Mouse (Mus musculus) retina, adult 2 months (tissue): ENCODE results near the gene C1qtnf6.

ENCODE experiments used
- DNase-seq: peaks from one replicate; pipeline ENCODE4 v3.0.0-alpha.2; 2012; ENCODE audit warnings: low read depth, low spot score

Gene C1qtnf6

GRCm38 (mm10) chr15:78515759-78516158 lies 15.5 kb downstream of the C1qtnf6 start:
- DNase-seq: no peak

- peak; percentile 49 for DNase-seq
Measured at GRCm38 (mm10) chr15:78514393-78515146, 16.6 kb downstream of the C1qtnf6 start.

GRCm38 (mm10) chr15:78513019-78513418 lies 18.2 kb downstream of the C1qtnf6 start:
- no peak for DNase-seq

- DNase-seq: no peak
Measured at GRCm38 (mm10) chr15:78511951-78512350, 19.3 kb downstream of the C1qtnf6 start.

GRCm38 (mm10) chr15:78510736-78511135 lies 20.5 kb downstream of the C1qtnf6 start:
- no peak for DNase-seq

- no peak for DNase-seq
Measured at GRCm38 (mm10) chr15:78510121-78510576, 21.1 kb downstream of the C1qtnf6 start.

GRCm38 (mm10) chr15:78509297-78509899 lies 21.8 kb downstream of the C1qtnf6 start:
- DNase-seq: no peak

GRCm38 (mm10) chr15:78508443-78508842 lies 22.8 kb downstream of the C1qtnf6 start:
- no peak for DNase-seq

GRCm38 (mm10) chr15:78505541-78505940 lies 25.7 kb downstream of the C1qtnf6 start:
- no peak for DNase-seq

GRCm38 (mm10) chr15:78504816-78505215 lies 26.4 kb downstream of the C1qtnf6 start:
- DNase-seq: no peak

- no peak for DNase-seq
Measured at GRCm38 (mm10) chr15:78504013-78504412, 27.2 kb downstream of the C1qtnf6 start.

GRCm38 (mm10) chr15:78502437-78503132 lies 28.6 kb downstream of the C1qtnf6 start:
- no peak for DNase-seq

GRCm38 (mm10) chr15:78494968-78495406 lies 36.2 kb downstream of the C1qtnf6 start, which contains the start of gene Il2rb:
Gene Il2rb, minus strand, starts transcription at chr15:78495271.
- DNase-seq: no peak

GRCm38 (mm10) chr15:78493401-78494010 lies 37.7 kb downstream of the C1qtnf6 start:
- DNase-seq: no peak

GRCm38 (mm10) chr15:78491301-78491700 lies 39.9 kb downstream of the C1qtnf6 start:
- no peak for DNase-seq

GRCm38 (mm10) chr15:78489906-78490305 lies 41.3 kb downstream of the C1qtnf6 start:
- DNase-seq: no peak

GRCm38 (mm10) chr15:78489248-78489647 lies 42.0 kb downstream of the C1qtnf6 start:
- DNase-seq: no peak

GRCm38 (mm10) chr15:78487066-78487465 lies 44.1 kb downstream of the C1qtnf6 start:
- no peak for DNase-seq

GRCm38 (mm10) chr15:78486564-78486963 lies 44.7 kb downstream of the C1qtnf6 start:
- no peak for DNase-seq

GRCm38 (mm10) chr15:78483311-78483710 lies 47.9 kb downstream of the C1qtnf6 start:
- DNase-seq: no peak

GRCm38 (mm10) chr15:78482518-78482917 lies 48.7 kb downstream of the C1qtnf6 start:
- no peak for DNase-seq

GRCm38 (mm10) chr15:78481448-78482000 lies 49.7 kb downstream of the C1qtnf6 start:
- no peak for DNase-seq
